Mouse (Mus musculus) left cerebral cortex, adult 18-20 months (tissue): Measurements from ENCODE around the gene Aldh2. TPM values are rescaled to one million over a fixed set of nuclear protein-coding genes. Genes with fewer than 3 reads are reported as not detected.

ENCODE experiments used
- DNase-seq, 2 experiments: peaks; one replicate each; pipeline ENCODE4 v3.0.0; 2021 to 2022; ENCODE audit warnings: low spot score in 2 of 2, mixed read lengths in 1 of 2
- total RNA-seq, 2 experiments: library from RNA; stranded (reverse); gene quantifications; 2 replicates each; pipeline ENCODE4 v1.2.3; 2021

Gene Aldh2
- total RNA-seq, 2 experiments from 2014 or later: 128 to 130 TPM

DNA sequence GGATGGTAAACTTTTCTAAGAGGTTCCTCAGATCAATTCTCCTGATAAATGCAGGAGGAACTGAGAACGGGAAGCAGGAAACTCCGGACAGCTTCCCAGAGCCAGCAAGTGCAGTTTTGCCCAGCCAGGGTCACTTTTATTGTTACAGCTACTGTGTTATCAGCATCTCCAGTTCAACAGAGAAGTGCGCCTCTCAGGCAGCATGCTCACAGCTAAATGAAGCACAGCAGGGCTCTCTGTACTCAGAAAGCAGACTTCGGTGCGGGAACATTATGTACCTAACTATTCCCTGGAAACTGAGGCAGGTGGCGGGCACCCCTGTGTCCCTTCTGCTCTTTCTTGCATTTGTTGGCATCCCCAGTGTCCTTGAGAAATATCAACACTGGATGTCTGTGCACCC, 2.6 kb upstream of the Aldh2 start:
- DNase-seq: no peak

DNA sequence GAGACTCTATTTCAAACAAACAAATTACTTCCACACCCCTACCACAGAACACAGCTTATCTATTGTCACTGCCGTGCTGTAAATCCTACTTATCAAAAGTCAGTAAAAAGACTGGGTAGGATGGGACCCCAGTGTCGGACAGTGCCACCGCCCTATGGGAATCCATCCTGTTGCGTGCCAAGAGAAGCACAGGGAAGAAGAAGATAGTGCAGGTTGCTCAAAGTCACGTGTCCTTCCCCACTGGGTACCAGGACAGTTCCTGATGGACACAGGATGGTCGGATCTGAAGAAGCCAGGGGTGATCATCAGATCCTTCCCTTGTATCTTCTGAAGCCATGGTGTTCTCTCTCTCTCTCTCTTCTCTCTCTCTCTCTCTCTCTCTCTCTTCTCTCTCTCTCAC, 2.1 kb upstream of the Aldh2 start:
- no peak for DNase-seq

DNA sequence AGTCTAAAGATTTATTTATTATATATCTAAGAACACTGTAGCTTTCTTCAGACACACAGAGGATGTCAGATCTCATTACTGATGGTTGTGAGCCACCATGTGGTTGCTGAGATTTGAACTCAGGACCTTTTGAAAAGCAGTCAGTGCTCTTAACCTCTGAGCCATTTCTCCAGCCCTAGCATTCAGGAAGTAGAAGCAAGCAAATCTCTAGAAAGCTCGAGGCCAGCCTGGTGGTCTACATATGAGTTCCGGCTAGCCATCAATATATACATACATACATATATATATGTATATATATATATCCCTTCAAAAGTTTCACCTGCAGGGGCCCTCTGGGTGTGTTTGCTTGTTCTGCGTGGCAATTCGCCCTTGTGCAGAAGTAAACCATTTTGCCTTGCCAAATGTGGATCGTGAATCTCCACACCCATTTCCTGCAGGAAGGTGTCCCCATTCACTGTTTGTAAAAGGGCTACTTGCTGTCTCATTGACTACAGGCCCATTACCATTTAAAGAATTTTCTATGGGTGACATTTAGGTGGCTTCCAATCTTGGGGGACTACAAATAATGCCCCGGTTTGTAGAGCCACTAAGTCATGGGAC, 1.2 kb upstream of the Aldh2 start:
- DNase-seq: no peak

DNA sequence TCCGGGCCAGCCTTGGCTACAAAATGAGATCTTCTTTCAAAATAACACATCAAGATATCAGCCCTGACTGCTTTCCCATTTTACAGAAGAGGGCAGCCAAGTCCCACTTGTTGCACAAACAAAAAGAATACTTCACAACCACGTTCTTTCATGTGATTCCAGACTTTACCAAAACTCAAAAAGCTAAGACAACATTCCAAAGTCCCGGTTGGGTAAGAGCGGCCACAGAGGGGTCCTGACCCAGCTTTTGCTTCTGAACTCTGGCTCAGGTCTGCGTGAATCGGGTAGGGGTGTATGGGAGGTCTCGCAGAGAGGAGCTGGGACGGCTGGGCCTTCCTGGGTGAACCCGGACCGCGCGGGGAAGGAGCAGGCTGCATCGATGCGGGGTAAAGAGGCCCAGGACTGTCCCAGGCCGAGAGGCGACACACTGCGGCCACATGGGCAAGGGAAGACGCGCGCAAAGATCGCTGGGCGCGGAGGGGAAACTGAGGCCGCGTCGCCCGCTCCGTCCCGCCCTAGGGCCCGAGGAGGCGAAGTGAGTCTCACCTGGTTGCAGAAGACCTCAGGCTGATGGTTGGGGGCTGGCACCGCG, 712 bp downstream of the Aldh2 start:
- DNase-seq: no peak

DNA sequence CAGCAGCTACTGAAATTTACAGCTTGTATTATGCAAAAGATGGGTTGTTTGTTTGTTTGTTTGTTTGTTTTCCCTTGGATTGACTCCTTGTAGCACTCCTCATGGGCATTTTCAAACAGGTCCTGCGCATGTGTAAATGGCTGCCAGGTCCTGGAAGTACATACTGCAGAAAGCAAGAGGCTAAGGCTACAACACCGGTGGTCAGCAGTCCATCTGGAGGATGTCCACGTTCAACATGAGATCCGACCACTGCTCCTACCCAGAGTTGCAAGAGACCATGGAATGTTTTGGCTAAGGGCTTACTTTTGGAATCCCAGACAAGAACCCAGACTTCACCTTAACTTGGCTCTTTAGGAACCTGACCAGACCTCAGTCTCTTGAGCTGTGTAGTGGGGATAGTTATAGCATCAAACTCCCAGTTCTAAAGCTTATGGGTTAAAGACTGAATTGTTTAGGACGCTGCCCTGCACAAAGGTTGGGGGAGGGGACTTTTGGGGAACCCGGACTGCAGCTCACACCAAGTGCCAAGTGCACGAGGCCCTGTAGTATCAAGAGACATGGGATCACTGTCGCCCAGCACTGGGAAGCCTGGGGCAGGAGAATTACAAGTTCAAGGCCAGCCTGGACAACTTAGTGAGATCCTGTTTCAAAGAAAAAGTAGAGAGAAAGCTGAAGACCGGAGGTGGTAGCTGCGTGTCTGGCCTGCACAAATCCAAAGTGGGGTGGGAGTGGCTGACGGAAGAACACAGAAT, 1.4 kb downstream of the Aldh2 start:
- DNase-seq: no peak

DNA sequence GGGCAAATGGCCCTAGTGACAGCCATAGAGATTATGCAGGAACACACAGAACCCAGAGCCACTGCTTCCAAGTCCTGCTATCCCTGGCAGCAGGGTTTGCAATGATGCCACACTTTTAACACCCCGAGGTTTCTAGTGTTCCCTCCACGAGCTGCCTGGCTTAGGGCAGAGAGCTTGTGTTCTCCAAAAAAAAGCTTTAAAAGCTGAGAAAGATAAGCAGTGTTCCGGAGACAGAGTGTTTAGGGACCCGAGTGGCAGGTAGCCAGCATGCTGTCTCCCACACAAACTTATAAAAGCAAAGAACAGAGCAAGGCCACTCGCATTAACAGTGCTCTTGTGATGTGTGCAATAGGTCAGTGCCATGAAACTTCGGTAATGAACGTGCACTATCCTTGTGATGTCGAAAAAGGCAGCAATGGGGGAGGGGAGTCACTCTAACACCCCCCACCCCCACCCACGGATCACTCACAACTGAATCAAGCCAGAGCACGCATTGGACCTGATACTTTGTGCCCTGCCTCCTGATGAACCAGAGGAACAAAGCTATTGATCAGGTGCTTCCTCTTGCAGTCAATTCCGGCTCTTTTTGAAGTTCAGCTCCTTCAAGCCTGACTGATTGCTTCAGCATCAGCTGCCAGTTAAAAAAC, 2.1 kb downstream of the Aldh2 start:
- no peak for DNase-seq

DNA sequence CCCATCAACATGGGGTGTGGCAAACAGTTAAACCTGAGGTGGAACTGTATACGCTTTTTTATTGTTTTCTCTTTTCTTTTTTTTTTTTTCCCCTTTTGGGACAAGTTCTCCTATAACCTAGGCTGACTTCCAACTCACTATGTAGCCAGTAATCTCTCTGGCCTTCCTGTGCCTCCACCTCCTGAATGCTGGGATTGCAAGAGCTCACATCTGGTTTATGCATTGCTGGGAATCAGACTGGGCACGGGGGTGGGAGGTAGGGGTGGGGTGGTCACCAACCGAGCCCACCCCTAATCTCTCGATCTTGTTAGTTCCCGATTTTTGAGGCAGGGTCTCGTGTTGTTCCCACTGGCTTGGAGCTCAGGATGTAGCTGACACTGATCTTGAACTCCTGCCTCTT, 3.7 kb downstream of the Aldh2 start:
- no peak for DNase-seq

DNA sequence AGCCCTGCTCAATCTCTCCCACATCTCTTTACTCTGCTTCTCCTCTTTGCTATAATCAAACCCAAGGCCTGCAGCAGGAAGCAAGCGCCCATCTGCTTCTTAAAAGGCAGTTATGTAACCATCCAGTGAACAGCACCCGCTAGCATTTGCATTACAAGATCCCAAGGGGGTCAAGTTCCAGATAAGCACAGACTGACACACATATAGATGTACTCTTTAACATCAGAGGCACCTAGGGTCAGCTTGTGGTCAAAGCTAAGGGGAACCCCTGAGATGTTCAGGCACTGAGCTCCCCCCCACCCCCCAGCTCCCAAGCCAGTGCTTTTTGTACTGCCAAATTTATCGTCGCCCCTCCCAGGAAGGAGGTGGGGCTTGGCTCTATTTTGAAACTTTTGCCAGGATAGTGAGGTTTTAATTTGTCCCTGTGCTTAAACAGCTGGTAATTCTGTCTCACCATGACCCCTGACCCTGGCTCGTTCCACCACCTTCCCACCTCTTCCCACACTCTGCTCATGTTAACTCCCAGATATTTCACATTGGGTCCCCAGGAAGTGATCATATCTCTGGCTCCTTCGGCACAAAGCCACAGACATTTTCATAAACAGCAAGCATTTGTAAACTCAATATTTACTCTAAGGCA, 7.1 kb downstream of the Aldh2 start:
- DNase-seq: peak; percentile 55 to 70

DNA sequence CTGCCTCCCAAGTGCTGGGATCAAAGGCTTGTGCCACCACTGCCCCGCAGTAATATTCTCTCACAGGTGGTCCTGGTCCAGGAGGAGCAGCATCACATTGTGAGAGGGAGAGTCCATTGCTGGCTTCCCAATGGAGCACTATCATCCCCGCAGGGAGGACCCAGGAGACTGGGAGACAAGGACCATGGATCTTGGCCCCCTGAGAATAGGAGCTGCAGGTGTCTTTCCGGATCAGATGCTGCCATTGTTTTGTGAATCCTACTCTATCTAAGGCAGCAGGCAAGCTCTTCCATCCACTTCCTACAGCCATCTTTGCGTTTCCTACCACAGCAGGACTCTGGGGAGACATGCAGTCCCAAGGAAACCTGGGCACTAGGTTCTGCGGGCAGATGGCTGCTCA, 7.9 kb downstream of the Aldh2 start:
- DNase-seq: no peak

DNA sequence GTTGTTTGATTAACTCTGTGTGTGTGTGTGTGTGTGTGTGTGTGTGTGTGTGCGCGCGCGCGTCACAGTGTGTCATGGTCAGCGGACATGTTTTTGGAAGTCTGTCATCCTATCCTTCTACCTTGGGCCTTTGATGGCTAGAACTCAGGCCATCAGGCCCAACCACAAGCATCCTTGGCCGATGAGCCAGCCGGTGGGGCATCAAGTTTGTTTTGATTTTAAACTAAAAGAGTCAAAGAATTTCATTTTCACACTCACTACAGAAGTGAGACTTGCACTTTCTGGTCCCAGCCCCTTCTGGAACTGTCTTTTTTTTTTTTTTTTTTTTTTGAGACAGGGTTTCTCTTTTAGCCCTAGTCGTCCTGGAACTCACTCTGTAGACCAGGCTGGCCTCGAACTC, 8.6 kb downstream of the Aldh2 start:
- no peak for DNase-seq

DNA sequence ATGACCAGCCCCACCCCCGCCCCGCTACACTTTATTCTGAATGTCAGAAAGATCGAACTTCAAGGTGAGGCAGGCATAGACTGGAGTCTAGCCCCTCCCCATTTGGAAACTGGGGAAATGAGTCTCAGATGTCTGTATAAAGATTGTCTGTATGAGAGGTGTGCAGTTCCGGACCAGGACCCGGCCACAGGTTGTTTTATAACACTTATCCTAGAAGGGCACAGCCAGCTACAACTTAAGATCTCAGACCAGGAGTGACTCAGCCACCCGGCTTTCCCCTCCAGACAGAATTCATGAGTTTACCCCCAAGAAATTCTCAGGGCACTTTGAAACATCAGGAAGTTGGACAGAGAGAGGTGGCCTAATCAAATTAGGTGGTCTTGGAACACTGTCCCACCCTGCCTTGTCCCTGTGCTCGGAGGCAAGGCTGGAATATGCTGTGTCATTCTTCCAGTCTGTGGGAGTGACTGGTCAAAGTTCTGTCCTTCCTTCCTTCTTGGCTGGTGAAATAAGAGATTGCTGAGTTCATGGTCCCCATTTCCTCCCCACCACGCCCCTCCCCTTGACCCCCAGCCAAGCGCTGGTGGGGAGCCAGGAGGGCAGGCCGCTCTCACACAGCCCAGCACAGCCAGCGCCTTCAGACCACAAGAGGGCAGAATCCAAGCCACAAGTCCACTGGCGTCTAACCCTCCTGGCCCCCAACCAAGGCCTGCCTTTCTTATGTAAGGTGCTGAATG, 9.7 kb downstream of the Aldh2 start:
- peak; percentile 40 to 42 for DNase-seq

DNA sequence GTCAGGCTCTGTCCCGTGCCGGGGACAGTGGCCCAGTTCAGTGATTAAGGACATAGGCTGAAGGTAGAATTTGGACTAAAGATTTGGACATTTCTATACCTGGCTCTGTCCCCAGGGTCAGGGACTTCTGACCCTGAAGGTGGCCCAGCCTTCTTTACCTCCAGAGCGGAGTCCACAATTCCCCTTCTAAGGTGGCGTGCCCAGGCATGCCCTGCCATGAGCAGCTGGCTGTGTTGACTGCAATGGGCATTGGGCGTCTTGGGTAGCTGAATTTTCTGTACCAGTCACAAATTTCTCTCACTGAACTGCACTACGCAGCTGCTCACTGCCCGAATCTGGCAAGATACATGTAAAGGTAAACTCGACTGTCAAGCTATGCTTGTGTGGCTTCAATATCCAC, 11.7 kb downstream of the Aldh2 start:
- no peak for DNase-seq

DNA sequence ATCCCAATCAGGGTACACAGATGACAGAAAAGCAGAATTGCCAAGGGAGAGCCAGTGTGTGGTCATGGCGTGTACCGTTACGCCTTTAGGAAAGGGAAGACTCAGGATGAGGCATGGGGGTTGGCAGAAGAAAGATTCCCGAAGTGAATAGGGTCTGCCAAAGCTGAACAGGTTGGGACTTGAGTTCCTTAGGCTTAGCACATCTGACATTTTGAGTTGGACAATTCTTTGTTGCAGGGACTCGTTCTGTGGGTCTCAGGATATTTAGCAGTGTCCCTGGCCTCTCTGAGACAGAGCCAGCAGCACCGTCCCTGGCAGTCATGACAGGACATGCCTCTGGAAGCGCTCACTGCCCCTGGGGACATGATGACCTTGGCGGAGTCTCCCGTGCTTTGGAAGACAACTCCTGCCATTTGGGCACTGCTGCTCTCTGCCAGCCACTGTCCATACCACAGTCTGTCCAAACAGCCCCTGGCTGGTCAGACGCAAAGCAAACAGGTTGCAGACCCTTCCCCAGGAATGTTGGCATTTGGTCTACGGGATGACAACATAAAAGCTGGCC, 16.6 kb downstream of the Aldh2 start:
- DNase-seq: no peak

DNA sequence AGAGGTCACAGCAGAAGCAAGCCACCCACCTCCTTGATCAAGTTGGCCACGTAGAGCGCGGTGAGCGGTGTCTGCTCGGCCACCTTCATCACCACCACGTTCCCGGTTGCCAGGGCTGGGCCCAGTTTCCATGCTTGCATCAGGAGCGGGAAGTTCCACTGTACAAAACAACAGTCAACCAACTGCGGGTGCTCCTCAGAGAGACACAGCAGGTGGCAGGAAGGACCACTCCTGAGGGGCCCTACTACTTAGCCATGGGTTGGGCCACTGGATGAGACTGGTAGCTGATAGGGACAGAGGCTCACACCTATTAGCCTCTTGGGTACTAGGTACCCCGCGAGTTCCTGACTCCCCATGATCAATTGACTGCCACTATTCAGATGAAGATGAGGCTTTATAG, 17.8 kb downstream of the Aldh2 start:
- no peak for DNase-seq

DNA sequence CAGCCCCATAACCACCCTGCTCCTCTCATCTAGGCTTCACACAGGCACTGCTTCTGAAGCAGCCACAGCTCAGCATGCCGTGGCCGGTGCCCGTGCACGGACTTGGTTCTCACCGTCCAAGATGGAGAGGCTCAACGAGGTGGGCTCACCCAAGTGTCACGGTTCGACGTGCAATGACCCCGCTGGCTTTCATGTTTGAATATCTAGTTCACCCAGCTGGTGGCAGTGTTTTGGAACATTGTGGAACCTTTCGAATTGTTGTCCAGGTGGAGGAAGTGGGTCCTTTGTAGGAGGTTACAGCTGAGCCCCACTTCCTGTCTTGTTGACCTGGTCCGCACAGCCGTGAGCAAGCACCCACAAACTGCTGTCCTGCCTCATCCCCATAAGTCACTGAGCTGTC, 19.5 kb downstream of the Aldh2 start:
- DNase-seq: no peak

DNA sequence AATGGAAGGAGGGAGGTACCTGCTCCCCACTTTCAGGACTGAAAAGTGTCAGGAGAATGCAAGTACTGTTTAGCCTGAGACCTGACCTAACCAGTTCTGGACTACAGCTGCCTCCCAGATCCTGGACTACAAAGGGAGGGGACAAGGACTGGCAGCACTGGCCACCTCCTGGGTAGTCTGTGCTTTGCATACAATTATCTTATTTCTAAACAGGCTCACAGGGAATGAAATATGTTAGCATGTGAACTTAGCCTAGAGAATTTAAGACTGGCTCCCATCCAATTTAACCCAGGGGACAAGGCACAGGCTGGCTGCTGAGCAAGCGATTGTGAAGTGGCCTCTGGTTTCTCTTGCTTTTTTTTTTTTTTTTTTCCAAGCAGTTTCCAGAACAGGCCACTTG, 22.8 kb downstream of the Aldh2 start:
- DNase-seq: no peak

DNA sequence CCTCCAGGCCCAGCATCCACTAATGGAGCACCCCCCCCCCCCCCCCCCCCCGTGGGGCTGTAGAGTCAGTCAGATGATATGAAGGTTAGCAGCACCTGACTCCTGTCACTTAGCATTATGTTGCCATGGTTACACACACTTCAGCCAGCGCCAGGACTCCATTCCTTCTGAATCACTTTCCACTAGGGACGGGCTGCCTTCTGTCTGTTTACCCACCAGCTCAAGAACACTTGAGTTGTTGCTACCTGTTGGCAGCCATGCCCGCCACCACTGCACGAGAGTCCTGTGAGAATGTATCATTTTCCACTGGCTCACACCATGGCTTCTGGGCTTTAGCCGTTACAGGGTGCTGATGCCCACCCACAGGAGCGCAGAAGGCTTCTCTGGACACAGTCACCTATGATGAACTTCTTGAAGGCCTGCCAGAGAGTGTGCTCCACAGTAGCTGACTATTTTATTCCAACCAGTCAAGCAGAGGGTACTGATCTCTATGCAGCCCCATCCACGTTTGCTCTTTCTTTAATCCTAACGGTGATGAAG, 23.7 kb downstream of the Aldh2 start:
- DNase-seq: no peak

DNA sequence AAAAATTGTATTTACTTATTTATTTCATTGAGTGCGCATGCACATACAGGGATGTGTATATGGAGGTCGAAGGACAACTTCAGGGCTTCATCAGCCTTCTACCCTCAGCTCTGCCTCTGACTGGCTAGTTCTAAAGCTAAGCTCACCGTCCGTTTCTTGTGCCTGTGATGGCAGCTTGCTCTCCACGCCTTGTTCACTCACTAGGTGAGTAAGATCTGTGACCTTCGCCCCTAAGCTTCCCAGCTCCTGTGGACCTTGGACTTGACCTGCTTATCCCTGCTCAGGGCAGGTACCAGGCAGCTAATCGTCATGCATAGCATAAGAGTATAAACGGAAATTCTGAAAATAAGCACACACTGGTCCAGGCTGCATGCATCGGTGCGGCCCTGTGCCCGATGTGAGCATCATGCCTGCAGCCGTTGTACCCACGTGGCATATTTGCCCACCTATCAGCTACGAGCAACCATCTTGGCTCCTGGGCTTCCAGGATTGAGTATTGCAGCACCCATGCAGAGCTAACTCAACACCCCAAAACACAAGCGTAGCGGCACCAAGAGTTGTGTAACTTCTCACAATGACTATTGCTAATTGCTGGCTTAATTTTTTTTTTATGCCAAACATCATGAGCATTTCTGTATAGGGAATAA, 27.5 kb downstream of the Aldh2 start:
- no peak for DNase-seq

DNA sequence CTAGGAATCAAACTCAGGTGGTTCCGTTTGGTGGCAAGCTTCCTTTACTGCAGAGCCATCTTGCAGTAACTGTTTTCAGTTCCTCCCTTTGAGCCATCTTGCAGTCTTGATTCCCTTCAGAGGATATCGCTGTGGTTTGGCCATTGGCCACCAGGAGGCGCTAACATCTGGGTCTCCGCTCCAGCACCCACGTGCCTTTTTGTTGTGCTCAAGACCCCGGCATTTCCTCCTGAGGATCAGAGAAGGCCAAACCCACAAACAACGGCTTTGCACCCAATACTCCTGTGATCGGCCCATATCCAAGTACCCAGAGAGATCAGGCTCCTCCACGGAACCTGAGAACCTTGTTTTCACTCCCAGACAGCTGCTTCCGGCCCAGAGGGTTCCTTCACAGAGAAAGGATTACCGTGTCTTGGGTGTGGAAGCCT, 29.1 kb downstream of the Aldh2 start:
- DNase-seq: peak; percentile 86 to 87

DNA sequence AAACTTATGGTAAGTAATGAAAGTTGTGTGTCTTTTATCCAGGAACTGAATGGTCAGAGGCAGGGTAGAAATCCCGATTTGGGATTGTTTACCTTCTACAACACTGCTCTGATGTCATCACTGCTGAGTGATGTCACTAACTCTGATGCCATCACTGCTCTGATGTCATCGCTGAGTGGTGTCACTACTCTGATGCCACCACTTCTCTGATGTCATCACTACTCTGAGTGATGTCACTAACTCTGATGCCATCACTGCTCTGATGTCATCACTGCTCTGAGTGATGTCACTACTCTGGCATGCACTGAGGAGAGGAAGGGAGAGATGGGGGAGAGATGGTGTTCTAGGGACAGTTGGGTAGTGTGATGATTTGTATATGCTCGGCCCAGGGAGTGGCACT, 31.2 kb downstream of the Aldh2 start:
- no peak for DNase-seq
